Mouse (Mus musculus): Measurements from ENCODE around the gene Sipa1l1.
"Not testable (repeated sequence)": the region's sequence is repeated elsewhere in the genome, so short reads cannot be mapped to it uniquely, and the experiment has no call there.

Gene Sipa1l1

DNA sequence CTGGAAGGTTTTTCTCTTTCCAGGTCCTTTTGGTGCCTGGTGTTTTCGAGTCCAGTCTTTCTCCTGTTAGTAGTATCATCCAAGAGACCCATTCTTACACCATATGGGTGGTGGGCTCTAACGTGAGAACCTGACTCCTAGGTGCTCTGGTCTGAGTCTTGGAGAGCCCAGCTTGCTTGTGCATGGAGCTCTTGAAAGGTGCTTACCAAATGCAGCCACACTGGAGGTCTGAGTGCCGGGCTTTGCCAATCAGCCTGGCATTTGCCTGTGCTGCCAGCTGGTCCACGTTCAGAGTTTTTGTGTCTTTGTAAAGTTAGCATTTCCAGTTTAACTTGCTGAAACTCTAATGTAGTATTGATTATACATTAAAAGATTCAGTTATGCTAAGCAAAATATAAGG, 9.5 kb downstream of the Sipa1l1 start:
- DNase-seq, result no peak

DNA sequence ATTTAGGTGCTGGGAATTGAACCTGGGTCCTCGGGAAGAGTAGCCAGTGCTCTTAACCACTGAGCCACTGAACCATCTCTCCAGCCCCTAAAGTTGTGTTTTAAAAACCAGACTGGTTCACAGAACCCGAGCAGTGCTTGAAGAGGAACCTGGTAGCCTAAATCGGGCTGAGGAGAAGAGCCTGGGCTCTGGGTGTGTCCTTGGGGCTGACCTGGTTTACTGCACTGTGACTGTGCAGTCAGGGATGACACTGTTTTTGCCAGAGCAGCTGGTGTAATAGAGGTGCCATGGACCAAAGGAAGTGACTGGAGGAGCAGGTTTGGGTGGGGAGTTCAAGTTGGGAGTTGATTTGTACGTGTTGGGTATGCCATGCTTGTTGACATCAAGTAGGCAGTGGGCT, 10.5 kb downstream of the Sipa1l1 start:
- DNase-seq, result no peak

- not testable (repeated sequence) for DNase-seq
Observed at GRCm38 (mm10) chr12:82186156-82186555, 17.0 kb downstream of the Sipa1l1 start.

- no peak for DNase-seq
Observed at GRCm38 (mm10) chr12:82186740-82187139, 17.6 kb downstream of the Sipa1l1 start.

- no peak for DNase-seq
Observed at GRCm38 (mm10) chr12:82187178-82187839, 18.2 kb downstream of the Sipa1l1 start.

- DNase-seq, result no peak
Observed at GRCm38 (mm10) chr12:82188321-82189075, 19.4 kb downstream of the Sipa1l1 start.

GRCm38 (mm10) chr12:82189076-82189675, 20.1 kb downstream of the Sipa1l1 start:
- DNase-seq, result no peak

DNA sequence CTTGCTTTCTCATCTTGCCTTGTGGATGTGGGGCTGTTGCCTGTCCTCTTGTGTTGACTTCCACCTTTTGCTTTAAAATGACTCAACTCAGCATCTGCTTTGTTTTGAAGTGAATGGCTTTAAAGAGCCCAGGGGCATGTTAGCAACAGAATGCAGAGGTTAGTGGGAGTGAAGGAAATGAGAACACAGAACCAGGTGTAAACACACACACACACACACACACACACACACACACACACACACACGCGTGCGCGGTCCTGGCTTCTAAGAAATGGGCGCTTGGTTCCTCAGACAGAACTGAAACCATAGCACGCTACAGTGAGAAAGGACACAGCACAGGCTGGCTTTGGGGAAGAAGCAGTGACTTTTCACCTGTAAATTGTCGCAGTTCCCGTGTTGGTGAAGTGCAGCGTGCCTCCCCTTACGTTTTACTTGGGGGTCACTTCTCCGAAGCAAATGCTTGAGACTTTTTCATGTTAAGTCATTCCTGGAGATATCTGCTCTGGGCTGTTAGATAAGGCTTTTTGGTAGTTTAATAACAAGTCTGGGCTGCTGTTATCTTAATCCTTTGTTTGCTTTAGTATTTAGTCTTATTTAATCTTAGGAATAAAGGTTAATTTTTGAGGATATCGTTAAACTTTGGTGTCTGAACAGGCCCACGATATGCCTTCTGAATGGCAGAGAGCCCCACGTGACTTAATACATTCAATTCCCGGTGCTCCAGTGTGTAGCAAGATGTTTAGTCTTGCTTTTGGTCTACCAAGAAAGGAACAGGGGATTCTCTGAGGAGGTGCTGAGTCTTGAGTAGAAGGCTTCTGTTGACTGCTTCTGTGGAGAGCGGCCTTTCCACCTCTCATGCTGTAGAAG, 20.8 kb downstream of the Sipa1l1 start:
- DNase-seq, result no peak

- DNase-seq, result no peak
Observed at GRCm38 (mm10) chr12:82190582-82190965, 21.5 kb downstream of the Sipa1l1 start.

GRCm38 (mm10) chr12:82191686-82192085, 22.6 kb downstream of the Sipa1l1 start:
- DNase-seq, result no peak

DNA sequence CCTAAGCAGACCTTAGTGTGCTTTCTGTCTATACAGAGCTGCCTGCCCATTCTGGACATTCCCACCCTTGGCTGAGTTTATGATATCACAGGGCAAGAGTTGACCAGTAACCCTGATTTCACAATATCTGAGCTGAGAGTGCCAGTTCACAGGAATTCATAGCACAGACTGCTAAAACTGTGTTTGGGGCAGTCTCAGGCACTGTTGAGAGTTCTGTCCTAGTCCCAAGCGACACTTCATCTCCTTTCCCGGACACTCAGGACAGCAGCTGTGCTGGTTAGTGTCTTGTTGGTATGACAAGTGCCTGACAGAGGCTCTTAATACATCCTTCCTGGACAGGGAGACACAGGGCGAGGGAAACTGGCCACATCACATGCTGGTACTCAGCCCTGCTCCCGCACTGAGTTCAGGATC, 23.5 kb downstream of the Sipa1l1 start:
- DNase-seq, result no peak

DNA sequence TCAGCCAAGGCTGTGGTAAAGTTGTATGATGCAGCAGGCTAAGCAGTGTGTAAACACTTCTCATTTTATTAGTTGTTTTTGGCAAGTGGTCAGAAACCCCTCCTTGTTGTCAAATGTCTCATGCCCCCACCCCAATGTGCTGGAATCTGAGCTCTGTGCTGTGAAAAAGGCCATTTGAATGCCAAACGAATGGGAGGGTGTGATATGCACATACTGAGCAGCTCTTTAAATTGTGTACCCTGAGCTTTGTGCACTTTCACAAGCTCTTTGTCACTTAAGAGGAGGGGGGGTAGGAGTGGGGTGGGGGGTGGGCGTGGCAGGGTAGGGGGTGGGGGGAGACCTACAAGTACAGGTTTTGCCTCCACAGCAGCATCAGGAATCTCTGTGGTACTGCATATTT, 24.4 kb downstream of the Sipa1l1 start:
- no peak for DNase-seq

DNA sequence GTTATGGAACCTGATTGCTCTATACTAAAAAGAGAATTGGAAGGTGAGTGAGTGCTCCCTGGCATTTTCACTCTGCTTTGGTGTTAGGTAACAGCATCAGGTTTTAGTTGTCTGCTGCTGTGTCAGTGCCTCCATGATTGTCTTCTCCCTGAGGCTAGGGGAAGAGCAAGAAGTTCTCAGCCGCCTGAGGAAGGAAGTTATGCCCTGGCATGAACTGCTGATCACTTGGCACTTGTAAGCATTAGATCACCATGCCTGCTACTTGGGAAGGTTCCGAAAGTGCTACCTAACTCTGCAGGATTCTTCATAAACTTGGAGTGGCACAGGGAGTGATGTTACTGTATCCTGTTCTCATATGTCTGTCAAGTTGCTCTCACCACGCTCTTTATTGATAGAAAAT, 25.8 kb downstream of the Sipa1l1 start:
- DNase-seq, result no peak

DNA sequence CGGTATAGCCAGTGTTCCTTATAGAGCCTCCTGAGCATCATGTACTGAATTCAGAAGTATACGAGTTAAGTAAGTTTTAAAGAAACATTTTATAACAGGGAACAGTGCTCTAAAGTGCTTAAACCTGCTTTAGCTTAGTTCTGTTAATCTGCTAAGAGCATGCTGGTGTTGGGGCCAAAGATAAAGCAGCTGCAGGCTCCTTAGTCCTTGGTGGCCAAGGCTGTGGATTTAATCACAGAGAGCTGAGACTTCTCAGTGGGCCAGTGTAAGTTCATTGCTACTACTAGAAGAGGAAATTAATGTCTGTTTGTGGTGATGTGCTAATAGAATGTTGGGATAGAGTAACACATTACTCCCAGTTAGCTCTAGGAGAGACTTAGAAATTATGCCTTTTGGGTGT, 27.1 kb downstream of the Sipa1l1 start:
- DNase-seq, result no peak

- no peak for DNase-seq
Observed at GRCm38 (mm10) chr12:82196615-82197146, 27.6 kb downstream of the Sipa1l1 start.

DNA sequence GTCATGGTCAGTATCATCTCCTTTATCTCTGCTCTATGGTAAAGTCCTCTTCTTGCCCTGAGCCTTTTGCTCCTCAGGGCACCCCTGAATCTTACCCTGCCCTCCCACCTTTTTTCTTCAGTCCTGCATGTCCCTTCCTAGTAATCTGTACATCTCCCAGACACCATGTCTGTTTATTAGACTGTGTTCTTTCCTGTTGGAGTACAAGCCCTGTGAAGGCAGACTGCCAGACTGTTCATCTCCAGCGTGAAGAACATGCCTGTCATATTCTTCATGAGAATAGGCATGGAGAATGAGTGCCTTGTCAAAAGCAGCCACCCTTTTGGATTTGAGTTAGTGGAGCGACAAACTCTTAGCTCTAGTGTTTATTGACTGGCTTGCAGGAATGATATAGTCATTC, 28.1 kb downstream of the Sipa1l1 start:
- DNase-seq, result no peak

DNA sequence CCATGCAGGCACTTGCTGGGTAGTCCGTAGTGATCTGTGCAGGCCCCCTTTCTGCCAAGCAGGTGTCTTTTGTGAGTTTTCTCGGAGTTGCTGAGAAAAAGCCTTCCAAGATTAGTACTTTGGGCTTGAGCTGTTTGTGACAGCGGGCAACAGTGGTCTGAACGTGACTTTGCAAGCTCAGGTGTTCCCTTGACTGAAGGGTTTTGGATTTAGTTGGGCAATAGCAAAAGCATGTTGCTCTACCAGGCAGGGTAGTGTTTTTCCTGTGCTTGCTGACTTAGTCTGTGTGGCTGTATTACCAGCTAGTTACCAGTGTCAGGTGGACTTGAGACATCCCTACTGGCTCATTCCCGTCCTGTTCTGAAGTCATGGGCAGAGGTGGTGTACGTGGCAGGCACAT, 30.2 kb downstream of the Sipa1l1 start:
- DNase-seq, result no peak

GRCm38 (mm10) chr12:82204106-82204505, 35.0 kb downstream of the Sipa1l1 start:
- DNase-seq, result peak; percentile 32 to 33

GRCm38 (mm10) chr12:82206857-82207647, 37.9 kb downstream of the Sipa1l1 start:
- DNase-seq, result no peak

GRCm38 (mm10) chr12:82208046-82208445, 38.9 kb downstream of the Sipa1l1 start:
- no peak for DNase-seq

DNA sequence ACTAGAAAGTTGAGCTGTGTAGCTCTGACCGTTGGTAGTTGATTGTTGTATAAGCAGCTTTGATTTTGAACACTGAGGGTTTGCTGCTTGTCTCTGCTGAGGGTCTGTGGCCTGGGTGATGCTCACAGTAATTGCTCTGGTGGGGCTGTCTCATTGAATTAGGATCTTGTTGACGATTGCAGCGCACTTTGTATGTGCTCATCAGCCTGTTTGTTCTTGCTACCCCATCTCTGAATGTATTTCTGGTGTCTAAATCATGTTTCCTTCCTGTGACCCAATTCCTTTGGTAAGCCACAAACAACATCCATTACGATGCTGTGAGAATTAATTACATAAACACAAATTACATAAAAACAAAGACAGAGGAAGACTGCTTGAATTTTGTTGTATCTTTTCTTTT, 39.5 kb downstream of the Sipa1l1 start:
- DNase-seq, result no peak

DNA sequence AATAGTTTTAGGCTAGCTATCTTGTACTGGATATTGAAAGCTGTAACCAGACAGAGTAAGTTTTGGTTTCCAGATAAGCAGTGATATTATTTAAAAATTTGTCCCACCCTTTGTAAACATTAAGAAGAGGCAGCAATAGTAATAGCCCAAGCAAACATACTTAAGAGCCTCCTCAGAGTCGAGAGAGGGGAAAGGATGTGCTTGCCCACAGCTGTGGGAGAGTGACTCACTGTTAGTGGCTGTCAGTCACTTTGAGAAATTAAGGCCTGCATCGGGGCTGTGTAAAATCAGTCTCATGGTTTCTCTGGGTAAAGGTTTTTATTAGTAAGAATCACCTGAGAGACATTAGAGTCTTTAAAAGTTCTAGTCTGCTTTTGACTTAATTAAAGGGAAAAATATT, 40.6 kb downstream of the Sipa1l1 start:
- DNase-seq, result no peak

Measured in cerebellum, adult 18-20 months (tissue).